Mouse (Mus musculus): Measurements from ENCODE around the gene Hoxa13. TPM values are rescaled to one million over a fixed set of nuclear protein-coding genes. Genes with fewer than 3 reads are reported as not detected.

Hoxa13 gene
- polyA plus RNA-seq, 1 experiment: 0.77 TPM

- Histone ChIP-seq H3ac (ENCODE audit: control insufficient read depth, insufficient read length, low read depth) (peak overlapping the region; percentile 73), H3K79me3 (ENCODE audit: low read depth) (peaks cover 40% of the 10 kb centered on the region), H3K27me3 (ENCODE audit: control insufficient read depth, insufficient read depth, insufficient read length) (no peaks in the 10 kb centered on the region), H3K79me2 (ENCODE audit: control insufficient read depth, insufficient read depth) (peaks cover 70% of the 10 kb centered on the region), H3K36me3 (ENCODE audit: control insufficient read depth, insufficient read depth) (peaks cover 11% of the 10 kb centered on the region), H3K4me3 (ENCODE audit: insufficient read depth, poor library complexity, severe bottlenecking) (peak overlapping the region; percentile 76)
- TF ChIP-seq CEBPB (IDR thresholded peaks at IDR 0.05; ENCODE audit: low read depth) (no peak), MYOG (IDR thresholded peaks at IDR 0.05; ENCODE audit: control insufficient read depth, extremely low read depth, insufficient read length) (no peak)
These were observed 38.0 kb downstream of the Hoxa13 start for GRCm38 (mm10) chr6:52222729-52223128.

GRCm38 (mm10) chr6:52221993-52222685 is 38.5 kb downstream of the Hoxa13 start:
- no peaks in the 10 kb centered on the region for H3K27me3 ChIP-seq (ENCODE audit: control insufficient read depth, insufficient read depth, insufficient read length)

GRCm38 (mm10) chr6:52221337-52221992 is 39.2 kb downstream of the Hoxa13 start, which contains the start of gene Hoxa7:
Hoxa7 (minus strand) TSS chr6:52221854.
- TF ChIP-seq CEBPB (IDR thresholded peaks at IDR 0.05; ENCODE audit: low read depth): no peak
- peak; percentile 42 for TF ChIP-seq MAX (IDR thresholded peaks at IDR 0.05)
- peak; percentile 40 for TF ChIP-seq MYOD1 (IDR thresholded peaks at IDR 0.05; ENCODE audit: control insufficient read depth, insufficient read length, low read depth)
- TF ChIP-seq CTCF (IDR thresholded peaks at IDR 0.05; ENCODE audit: control insufficient read depth, insufficient read depth, insufficient read length): peak; percentile 94
- no peak for TF ChIP-seq MYOG (IDR thresholded peaks at IDR 0.05; ENCODE audit: control insufficient read depth, extremely low read depth, insufficient read length)
- TF ChIP-seq USF1 (IDR thresholded peaks at IDR 0.05; ENCODE audit: low read depth): no peak
- TF ChIP-seq FOSL1 (IDR thresholded peaks at IDR 0.05; ENCODE audit: insufficient read depth, low read length, poor library complexity, severe bottlenecking): no peak
- H3K27me3 ChIP-seq (ENCODE audit: control insufficient read depth, insufficient read depth, insufficient read length): no peaks in the 10 kb centered on the region

More at GRCm38 (mm10) chr6:52221993-52222685, 38.5 kb downstream of the Hoxa13 start:
- peak overlapping the region; percentile 76 for H3K4me3 ChIP-seq (ENCODE audit: insufficient read depth, poor library complexity, severe bottlenecking)
- H3K79me2 ChIP-seq (ENCODE audit: control insufficient read depth, insufficient read depth): peaks cover 65% of the 10 kb centered on the region
- H3K36me3 ChIP-seq (ENCODE audit: control insufficient read depth, insufficient read depth): peaks cover 11% of the 10 kb centered on the region
- peak; percentile 15 for TF ChIP-seq CTCF (IDR thresholded peaks at IDR 0.05; ENCODE audit: control insufficient read depth, insufficient read depth, insufficient read length)
- no peak for TF ChIP-seq FOSL1 (IDR thresholded peaks at IDR 0.05; ENCODE audit: insufficient read depth, low read length, poor library complexity, severe bottlenecking)
- peaks cover 34% of the 10 kb centered on the region for H3K79me3 ChIP-seq (ENCODE audit: low read depth)
- peak overlapping the region; percentile 55 for H3ac ChIP-seq (ENCODE audit: control insufficient read depth, insufficient read length, low read depth)

GRCm38 (mm10) chr6:52220865-52221310 is 39.8 kb downstream of the Hoxa13 start:
- TF ChIP-seq FOSL1 (IDR thresholded peaks at IDR 0.05; ENCODE audit: insufficient read depth, low read length, poor library complexity, severe bottlenecking) (no peak), USF1 (IDR thresholded peaks at IDR 0.05; ENCODE audit: low read depth) (no peak), MYOD1 (IDR thresholded peaks at IDR 0.05; ENCODE audit: control insufficient read depth, insufficient read length, low read depth) (no peak), CTCF (IDR thresholded peaks at IDR 0.05; ENCODE audit: control insufficient read depth, insufficient read depth, insufficient read length) (no peak), MYOG (IDR thresholded peaks at IDR 0.05; ENCODE audit: control insufficient read depth, extremely low read depth, insufficient read length) (no peak), MAX (IDR thresholded peaks at IDR 0.05) (no peak), CEBPB (IDR thresholded peaks at IDR 0.05; ENCODE audit: low read depth) (no peak)
- peak overlapping the region; percentile 92 for H3ac ChIP-seq (ENCODE audit: control insufficient read depth, insufficient read length, low read depth)
- peak overlapping the region; percentile 76 for H3K4me3 ChIP-seq (ENCODE audit: insufficient read depth, poor library complexity, severe bottlenecking)
- H3K36me3 ChIP-seq (ENCODE audit: control insufficient read depth, insufficient read depth): peaks cover 11% of the 10 kb centered on the region
- H3K79me2 ChIP-seq (ENCODE audit: control insufficient read depth, insufficient read depth): peaks cover 65% of the 10 kb centered on the region
- H3K79me3 ChIP-seq (ENCODE audit: low read depth): peaks cover 34% of the 10 kb centered on the region
- no peaks in the 10 kb centered on the region for H3K27me3 ChIP-seq (ENCODE audit: control insufficient read depth, insufficient read depth, insufficient read length)

More at GRCm38 (mm10) chr6:52221337-52221992, 39.2 kb downstream of the Hoxa13 start, which contains the start of gene Hoxa7:
- peak within 1 kb of the TSS; percentile 76 for H3K4me3 ChIP-seq (ENCODE audit: insufficient read depth, poor library complexity, severe bottlenecking)
- peak within 1 kb of the TSS; percentile 92 for H3ac ChIP-seq (ENCODE audit: control insufficient read depth, insufficient read length, low read depth)
- peaks cover 65% of the 10 kb centered on the region for H3K79me2 ChIP-seq (ENCODE audit: control insufficient read depth, insufficient read depth)
- H3K79me3 ChIP-seq (ENCODE audit: low read depth): peaks cover 30% of the 10 kb centered on the region
- H3K36me3 ChIP-seq (ENCODE audit: control insufficient read depth, insufficient read depth): peaks cover 11% of the 10 kb centered on the region

DNA sequence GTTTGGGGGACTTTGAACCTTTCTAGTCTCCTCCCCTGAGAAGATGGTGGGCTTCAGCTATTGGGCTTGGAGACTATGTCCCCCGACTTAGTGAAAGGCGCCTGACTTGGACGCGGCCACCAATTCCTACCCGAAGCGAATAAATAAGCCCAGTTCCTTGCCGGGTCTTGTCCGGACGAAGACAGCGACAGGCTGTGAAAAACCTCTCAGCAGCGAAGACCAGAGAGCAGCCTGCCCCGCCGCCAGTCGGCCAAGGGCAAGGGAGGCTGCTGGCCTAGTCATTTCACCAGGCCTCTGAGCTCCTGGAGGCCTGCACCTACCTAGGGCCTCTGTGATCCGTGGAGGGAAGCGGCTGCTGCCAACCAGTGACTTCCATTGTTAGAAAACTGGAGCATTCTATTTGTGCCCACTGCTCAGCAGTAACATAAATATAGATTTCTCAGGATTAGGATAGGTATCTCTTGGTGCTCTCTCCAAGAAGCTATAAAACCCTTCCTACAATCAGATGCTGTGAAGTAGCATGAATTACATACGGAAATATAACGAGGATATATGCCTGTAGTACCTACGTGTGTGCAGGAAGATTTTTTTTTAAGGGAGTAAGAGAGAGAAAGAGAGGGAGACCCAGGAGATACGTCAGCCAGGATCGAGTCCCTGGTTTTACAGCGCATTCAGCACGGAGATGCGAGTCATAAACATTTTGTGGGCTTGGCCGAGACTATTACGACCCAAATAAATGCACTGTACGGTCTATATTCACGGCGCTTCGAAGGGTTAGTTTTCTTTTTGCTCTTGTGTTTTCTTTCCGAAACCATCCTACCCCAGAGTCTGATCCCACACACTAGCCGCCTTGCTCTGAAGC is 40.4 kb downstream of the Hoxa13 start:
- peaks cover 65% of the 10 kb centered on the region for H3K79me2 ChIP-seq (ENCODE audit: control insufficient read depth, insufficient read depth)
- H3K79me3 ChIP-seq (ENCODE audit: low read depth): peaks cover 33% of the 10 kb centered on the region
- TF ChIP-seq CEBPB (IDR thresholded peaks at IDR 0.05; ENCODE audit: low read depth): no peak
- TF ChIP-seq USF1 (IDR thresholded peaks at IDR 0.05; ENCODE audit: low read depth): no peak
- no peak for TF ChIP-seq MYOG (IDR thresholded peaks at IDR 0.05; ENCODE audit: control insufficient read depth, extremely low read depth, insufficient read length)
- TF ChIP-seq CTCF (IDR thresholded peaks at IDR 0.05; ENCODE audit: control insufficient read depth, insufficient read depth, insufficient read length): no peak
- TF ChIP-seq FOSL1 (IDR thresholded peaks at IDR 0.05; ENCODE audit: insufficient read depth, low read length, poor library complexity, severe bottlenecking): no peak
- no peak for TF ChIP-seq MAX (IDR thresholded peaks at IDR 0.05)
- no peak for TF ChIP-seq MYOD1 (IDR thresholded peaks at IDR 0.05; ENCODE audit: control insufficient read depth, insufficient read length, low read depth)
- no peaks in the 10 kb centered on the region for H3K27me3 ChIP-seq (ENCODE audit: control insufficient read depth, insufficient read depth, insufficient read length)
- H3K4me3 ChIP-seq (ENCODE audit: insufficient read depth, poor library complexity, severe bottlenecking): peak overlapping the region; percentile 76
- H3ac ChIP-seq (ENCODE audit: control insufficient read depth, insufficient read length, low read depth): peak overlapping the region; percentile 44
- peaks cover 11% of the 10 kb centered on the region for H3K36me3 ChIP-seq (ENCODE audit: control insufficient read depth, insufficient read depth)
